Mouse (Mus musculus): ENCODE results near the gene Kif27. TPM values are rescaled to one million over a fixed set of nuclear protein-coding genes. Genes with fewer than 3 reads are reported as not detected.
"Not testable (repeated sequence)": the region's sequence is repeated elsewhere in the genome, so short reads cannot be mapped to it uniquely, and the experiment has no call there.

The Kif27 gene
- total RNA-seq (2021) = 0.88 and 1.3 TPM in 2 replicates
- long read RNA-seq = 0 reads

- peak; percentile 88 for DNase-seq
Observed at GRCm38 (mm10) chr13:58358629-58359303, at the start of gene Kif27. Kif27 (minus strand) TSS chr13:58359122.

GRCm38 (mm10) chr13:58403243-58403642 is 44.3 kb upstream of the Kif27 start, which contains the start of gene Hnrnpk:
Hnrnpk (minus strand) TSS chr13:58403343.
- DNase-seq = not testable (repeated sequence)

- peak; percentile 84 for DNase-seq
Observed at GRCm38 (mm10) chr13:58402744-58403110, 43.8 kb upstream of the Kif27 start.

- peak; percentile 98 for DNase-seq
Observed at GRCm38 (mm10) chr13:58402003-58402743, 43.3 kb upstream of the Kif27 start, which contains the start of gene Rmi1. Rmi1 (plus strand) TSS chr13:58402248.

GRCm38 (mm10) chr13:58401135-58402002 is 42.4 kb upstream of the Kif27 start:
- peak; percentile 83 for DNase-seq

GRCm38 (mm10) chr13:58400576-58400975 is 41.7 kb upstream of the Kif27 start:
- no peak for DNase-seq

- DNase-seq = no peak
Observed at GRCm38 (mm10) chr13:58397651-58398050, 38.7 kb upstream of the Kif27 start.

GRCm38 (mm10) chr13:58394392-58394791 is 35.5 kb upstream of the Kif27 start:
- not testable (repeated sequence) for DNase-seq

GRCm38 (mm10) chr13:58389324-58389951 is 30.5 kb upstream of the Kif27 start:
- no peak for DNase-seq

GRCm38 (mm10) chr13:58388379-58388778 is 29.5 kb upstream of the Kif27 start:
- DNase-seq = no peak

- peak; percentile 66 for DNase-seq
Observed at GRCm38 (mm10) chr13:58387948-58388347, 29.0 kb upstream of the Kif27 start.

GRCm38 (mm10) chr13:58385547-58385920 is 26.6 kb upstream of the Kif27 start:
- DNase-seq = no peak

GRCm38 (mm10) chr13:58384779-58385546 is 26.0 kb upstream of the Kif27 start, which contains the start of gene 2210016F16Rik:
2210016F16Rik (minus strand) TSS chr13:58385225.
- DNase-seq = peak; percentile 63

GRCm38 (mm10) chr13:58384371-58384770 is 25.4 kb upstream of the Kif27 start:
- no peak for DNase-seq

- no peak for DNase-seq
Observed at GRCm38 (mm10) chr13:58373153-58373470, 14.2 kb upstream of the Kif27 start.

- no peak for DNase-seq
Observed at GRCm38 (mm10) chr13:58372278-58373152, 13.6 kb upstream of the Kif27 start.

GRCm38 (mm10) chr13:58368835-58369234 is 9.9 kb upstream of the Kif27 start:
- DNase-seq = no peak

- DNase-seq = no peak
Observed at GRCm38 (mm10) chr13:58367641-58368040, 8.7 kb upstream of the Kif27 start.

- DNase-seq = no peak
Observed at GRCm38 (mm10) chr13:58366373-58366772, 7.5 kb upstream of the Kif27 start.

GRCm38 (mm10) chr13:58365179-58365578 is 6.3 kb upstream of the Kif27 start:
- not testable (repeated sequence) for DNase-seq
